Mouse (Mus musculus): ENCODE results near the gene Prm3.
A peak's percentile ranks its signal among the peaks of the same experiment; 100 is the strongest.

Prm3 gene

GRCm38 (mm10) chr16:10796034-10796433 is 5.3 kb upstream of the Prm3 start, which contains the start of gene Prm2:
TSS of gene Prm2 (minus strand) at chr16:10796134.
- no peak for DNase-seq (ENCODE audit: low read depth)

- no peak for DNase-seq (ENCODE audit: low read depth)
Observed at GRCm38 (mm10) chr16:10788866-10789265, 1.8 kb downstream of the Prm3 start.

- DNase-seq (ENCODE audit: low read depth) = no peak
Observed at GRCm38 (mm10) chr16:10788271-10788670, 2.4 kb downstream of the Prm3 start, which contains the start of gene Tnp2. TSS of gene Tnp2 (minus strand) at chr16:10788660.

- DNase-seq (ENCODE audit: low read depth) = no peak
Observed at GRCm38 (mm10) chr16:10787548-10788058, 3.1 kb downstream of the Prm3 start.

- DNase-seq (ENCODE audit: low read depth) = no peak
Observed at GRCm38 (mm10) chr16:10786782-10787547, 3.7 kb downstream of the Prm3 start.

- peak; percentile 78 for DNase-seq (ENCODE audit: low read depth)
Observed at GRCm38 (mm10) chr16:10786288-10786687, 4.4 kb downstream of the Prm3 start.

GRCm38 (mm10) chr16:10785371-10786231 is 5.1 kb downstream of the Prm3 start, which contains the start of gene Socs1:
TSS of gene Socs1 (minus strand) at chr16:10785536.
- DNase-seq (ENCODE audit: low read depth) = peak; percentile 85

- peak; percentile 70 for DNase-seq (ENCODE audit: low read depth)
Observed at GRCm38 (mm10) chr16:10784793-10785370, 5.8 kb downstream of the Prm3 start.

- no peak for DNase-seq (ENCODE audit: low read depth)
Observed at GRCm38 (mm10) chr16:10783883-10784792, 6.6 kb downstream of the Prm3 start.

GRCm38 (mm10) chr16:10783451-10783850 is 7.3 kb downstream of the Prm3 start:
- no peak for DNase-seq (ENCODE audit: low read depth)

- DNase-seq (ENCODE audit: low read depth) = no peak
Observed at GRCm38 (mm10) chr16:10783152-10783434, 7.6 kb downstream of the Prm3 start.

- DNase-seq (ENCODE audit: low read depth) = no peak
Observed at GRCm38 (mm10) chr16:10782377-10783151, 8.2 kb downstream of the Prm3 start.

GRCm38 (mm10) chr16:10781862-10782371 is 8.8 kb downstream of the Prm3 start:
- peak; percentile 33 for DNase-seq (ENCODE audit: low read depth)

- DNase-seq (ENCODE audit: low read depth) = no peak
Observed at GRCm38 (mm10) chr16:10780631-10781120, 10.0 kb downstream of the Prm3 start.

- DNase-seq (ENCODE audit: low read depth) = no peak
Observed at GRCm38 (mm10) chr16:10777579-10778160, 13.0 kb downstream of the Prm3 start.

- DNase-seq (ENCODE audit: low read depth) = no peak
Observed at GRCm38 (mm10) chr16:10776322-10776721, 14.4 kb downstream of the Prm3 start.

GRCm38 (mm10) chr16:10774726-10775125 is 16.0 kb downstream of the Prm3 start:
- DNase-seq (ENCODE audit: low read depth) = no peak

- DNase-seq (ENCODE audit: low read depth) = no peak
Observed at GRCm38 (mm10) chr16:10773543-10773942, 17.2 kb downstream of the Prm3 start.

- no peak for DNase-seq (ENCODE audit: low read depth)
Observed at GRCm38 (mm10) chr16:10771769-10772510, 18.8 kb downstream of the Prm3 start.

All from fibroblast of lung, adult 2 months (primary cell).